10 mouse cellular contexts compared by ENCODE assay signal in genomic region chr3:38116071-38116787, GRCm38 (mm10).
DNase-seq lines count a peak whose midpoint lies in the region; ATAC-seq and TF ChIP-seq lines count a peak whose summit lies in the region.
"Had no signal": no experiment of that assay in that cellular context is flagged by ENCODE, and none has a peak within 500 bp of the region (broad histone marks: within the 10 kb centered on the region; RNA-seq: fewer than 3 reads in every experiment).

No protein-coding gene starts in this region.

- H3K27ac ChIP-seq in heart, postnatal 0 days (ENCODE audit: low read depth), result peak overlapping the region; percentile 46; the same call in 1 of the 2 replicates
- no peak overlapping the region for H3K27ac ChIP-seq in forebrain, embryonic 15.5 days (replicated peaks)
- H3K27ac ChIP-seq: embryonic facial prominence, embryonic 12.5 days; limb, embryonic 10.5 days had no signal

- H3K9ac ChIP-seq in heart, postnatal 0 days (replicated peaks; ENCODE audit: low read depth, low read length), result no peak overlapping the region
- H3K9ac ChIP-seq in forebrain, embryonic 15.5 days (replicated peaks), result no peak overlapping the region
- H3K9ac ChIP-seq: embryonic facial prominence, embryonic 12.5 days had no signal

- intact Hi-C loops in heart, postnatal 25 days (cut with DNase I), result loop anchor here (5.0 to 10.0 kb wide), 3 partner anchors 139 to 641 kb away; no protein-coding TSS in a partner anchor

- DNase-seq in heart, postnatal 0 days (ENCODE audit: low spot score), result no peak
- DNase-seq in heart, postnatal 25 days (ENCODE audit: low spot score), result no peak
- DNase-seq in thymus, postnatal 4 days, result peak; percentile 13
- no peak for DNase-seq in thymus, postnatal 10 days (ENCODE audit: low spot score in 2 of 2)
- DNase-seq in kidney, postnatal 25 days, result peak; percentile 43 to 68
- DNase-seq in cerebellum, adult 11-12 months, result no peak
- DNase-seq in frontal cortex, postnatal 25 days (ENCODE audit: low spot score in 2 of 2), result no peak

- no peak overlapping the region for H3K4me3 ChIP-seq in heart, postnatal 0 days (ENCODE audit: low read depth, low read length)
- no peak overlapping the region for H3K4me3 ChIP-seq in forebrain, embryonic 15.5 days
- H3K4me3 ChIP-seq: embryonic facial prominence, embryonic 12.5 days; limb, embryonic 10.5 days had no signal

- H3K27me3 ChIP-seq in heart, postnatal 0 days (ENCODE audit: control insufficient read depth, insufficient read depth, low read length), result no peaks in the 10 kb centered on the region
- H3K27me3 ChIP-seq in forebrain, embryonic 15.5 days, result no peaks in the 10 kb centered on the region
- H3K27me3 ChIP-seq: embryonic facial prominence, embryonic 12.5 days had no signal

- TF ChIP-seq EP300 in heart, postnatal 0 days (IDR thresholded peaks at IDR 0.05; ENCODE audit: low read depth), result no peak

- WGBS in heart, postnatal 0 days, result 45% methylated on average over 7 of the region's 7 CpGs
- WGBS in forebrain, embryonic 15.5 days, result 74% methylated on average over 7 of the region's 7 CpGs

- H3K4me1 ChIP-seq in heart, postnatal 0 days (ENCODE audit: control insufficient read depth, insufficient read depth), result 0 out of 2 replicates have a peak, but pooled peaks cover 3% of the 10 kb centered on the region
- H3K4me1 ChIP-seq in forebrain, embryonic 15.5 days, result no peaks in the 10 kb centered on the region
- H3K4me1 ChIP-seq: embryonic facial prominence, embryonic 12.5 days had no signal

- H3K36me3 ChIP-seq in heart, postnatal 0 days (replicated peaks; ENCODE audit: control insufficient read depth, insufficient read depth, low read length), result no peaks in the 10 kb centered on the region
- H3K36me3 ChIP-seq in forebrain, embryonic 15.5 days, result no peaks in the 10 kb centered on the region
- H3K36me3 ChIP-seq: embryonic facial prominence, embryonic 12.5 days; limb, embryonic 10.5 days had no signal

- no peak for ATAC-seq in heart, postnatal 0 days (ENCODE audit: insufficient read depth, low read depth)
- ATAC-seq in forebrain, embryonic 15.5 days (replicated peaks), result no peak

- H3K4me2 ChIP-seq in heart, postnatal 0 days (ENCODE audit: low read depth, low read length), result peak overlapping the region; percentile 12; the same call in 1 of the 2 replicates
- H3K4me2 ChIP-seq in forebrain, embryonic 15.5 days (replicated peaks), result no peak overlapping the region
- H3K4me2 ChIP-seq: embryonic facial prominence, embryonic 12.5 days had no signal

- no peaks in the 10 kb centered on the region for H3K9me3 ChIP-seq in heart, postnatal 0 days (replicated peaks; ENCODE audit: control insufficient read depth, low read length)
- no peaks in the 10 kb centered on the region for H3K9me3 ChIP-seq in forebrain, embryonic 15.5 days
- H3K9me3 ChIP-seq: embryonic facial prominence, embryonic 12.5 days; limb, embryonic 10.5 days had no signal

- TF ChIP-seq CTCF in heart, postnatal 0 days (IDR thresholded peaks at IDR 0.05; ENCODE audit: low read depth), result peak; percentile 37; the same call in 1 of the 2 replicates

Comparison
In these comparisons a context has a peak if more than half of its experiments do, and no peak if none do; other contexts are left out.
1. DNase-seq: peak in thymus, postnatal 4 days (single experiment) and kidney, postnatal 25 days (2 of 2); none in heart, postnatal 0 days (single experiment), heart, postnatal 25 days (single experiment), thymus, postnatal 10 days (0 of 2), cerebellum, adult 11-12 months (single experiment) and frontal cortex, postnatal 25 days (0 of 2).